Mouse (Mus musculus): Measurements from ENCODE around the gene Pde7b.

Pde7b gene

DNA sequence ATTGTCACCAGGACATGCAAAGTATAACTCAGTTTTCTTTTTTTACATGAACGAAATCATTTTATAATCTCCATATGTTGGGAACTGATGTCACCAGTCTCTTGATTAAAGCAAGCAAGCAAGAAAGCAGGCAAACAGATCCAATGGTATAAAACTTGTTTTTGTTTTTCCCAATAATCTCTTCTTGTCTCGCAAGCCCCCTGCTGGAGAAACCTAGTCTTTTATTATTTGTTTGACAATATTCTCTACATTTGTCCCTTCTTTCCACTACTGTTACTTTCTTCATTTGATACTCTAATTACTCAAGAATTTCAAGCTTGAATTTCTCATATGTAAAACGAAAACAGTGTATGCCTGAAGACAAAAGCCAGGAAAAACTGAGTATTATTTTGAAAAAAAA lies 220.1 kb downstream of the Pde7b start:
- in situ Hi-C loops (cut with MboI; ENCODE audit: unreplicated experiment in 2 of 2), result no loop called here

DNA sequence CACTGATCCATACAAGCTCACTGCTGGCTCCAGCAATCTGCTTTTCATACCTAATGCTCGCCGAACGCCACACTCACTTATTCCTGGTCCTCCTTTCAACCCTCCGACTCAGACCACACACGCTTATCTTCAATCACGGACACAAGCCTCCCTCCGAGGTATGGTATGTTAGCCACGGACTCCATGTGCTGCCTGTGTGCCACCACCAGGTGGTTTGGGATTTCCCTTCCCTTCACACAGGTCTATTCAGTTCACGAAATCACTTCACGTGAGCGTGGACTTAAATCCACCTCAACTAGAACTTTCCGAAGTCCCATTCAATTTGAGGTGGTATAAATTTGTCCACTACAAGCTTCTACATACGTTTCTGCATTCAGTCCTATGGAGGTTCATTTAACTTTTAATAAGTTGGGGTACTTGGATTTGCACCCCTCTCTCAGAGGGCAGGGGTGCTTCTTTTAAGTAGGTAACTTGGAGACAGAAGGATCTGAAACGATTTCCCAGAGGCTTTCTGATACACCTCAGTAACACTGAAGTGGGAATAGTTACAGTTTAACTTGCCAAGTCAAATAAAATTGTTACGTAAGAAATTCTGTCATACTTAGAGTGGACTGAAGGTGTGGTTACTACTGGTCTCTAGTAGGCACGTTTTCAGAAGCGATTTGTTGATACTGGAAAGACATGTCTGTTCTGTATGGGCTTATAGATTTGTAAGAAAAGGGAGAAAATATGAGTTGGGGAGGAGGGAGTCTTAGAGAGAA lies 221.4 kb downstream of the Pde7b start:
- in situ Hi-C loops (cut with MboI; ENCODE audit: unreplicated experiment in 2 of 2), result no loop called here

DNA sequence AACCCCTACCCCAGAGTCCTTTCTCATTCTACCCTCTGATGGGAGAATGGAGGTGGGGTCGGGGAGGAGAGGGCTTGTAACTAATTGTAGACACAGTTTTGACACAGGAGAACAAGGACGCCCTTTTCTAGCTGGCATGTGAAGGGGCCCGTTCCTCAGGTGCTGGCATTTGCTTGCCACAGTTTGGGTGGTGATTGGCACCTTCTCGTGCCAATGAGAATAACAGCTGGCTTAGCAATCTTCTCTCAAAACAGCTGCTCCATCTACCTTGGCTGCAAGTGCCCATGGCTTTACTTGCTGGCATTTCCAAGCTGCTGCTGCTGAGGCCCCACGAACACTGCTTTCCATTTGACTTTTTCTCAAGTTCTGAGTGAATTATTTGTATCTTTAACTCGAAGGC lies 223.7 kb downstream of the Pde7b start:
- in situ Hi-C loops (cut with MboI; ENCODE audit: unreplicated experiment in 2 of 2), result no loop called here

DNA sequence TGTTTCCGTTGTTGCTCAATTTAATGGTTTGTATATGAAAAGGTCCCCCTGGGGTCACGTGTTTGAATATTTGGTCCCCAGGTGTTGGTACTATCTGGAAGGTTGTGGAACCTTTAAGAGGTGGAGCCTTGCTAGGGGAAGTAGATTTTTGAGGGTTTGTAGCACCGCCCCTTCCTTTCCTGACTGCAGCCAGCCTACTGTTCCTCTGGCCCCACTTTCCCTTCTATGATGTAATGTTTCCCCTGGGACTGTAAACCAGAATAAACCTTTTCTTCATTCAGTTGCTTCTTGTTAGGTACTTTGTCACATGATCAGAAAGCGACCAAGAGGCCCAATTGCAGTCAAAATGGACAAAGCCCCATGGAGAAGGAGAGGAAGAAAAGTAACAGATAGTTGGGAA lies 229.8 kb downstream of the Pde7b start:
- in situ Hi-C loops (cut with MboI; ENCODE audit: unreplicated experiment in 2 of 2), result no loop called here

DNA sequence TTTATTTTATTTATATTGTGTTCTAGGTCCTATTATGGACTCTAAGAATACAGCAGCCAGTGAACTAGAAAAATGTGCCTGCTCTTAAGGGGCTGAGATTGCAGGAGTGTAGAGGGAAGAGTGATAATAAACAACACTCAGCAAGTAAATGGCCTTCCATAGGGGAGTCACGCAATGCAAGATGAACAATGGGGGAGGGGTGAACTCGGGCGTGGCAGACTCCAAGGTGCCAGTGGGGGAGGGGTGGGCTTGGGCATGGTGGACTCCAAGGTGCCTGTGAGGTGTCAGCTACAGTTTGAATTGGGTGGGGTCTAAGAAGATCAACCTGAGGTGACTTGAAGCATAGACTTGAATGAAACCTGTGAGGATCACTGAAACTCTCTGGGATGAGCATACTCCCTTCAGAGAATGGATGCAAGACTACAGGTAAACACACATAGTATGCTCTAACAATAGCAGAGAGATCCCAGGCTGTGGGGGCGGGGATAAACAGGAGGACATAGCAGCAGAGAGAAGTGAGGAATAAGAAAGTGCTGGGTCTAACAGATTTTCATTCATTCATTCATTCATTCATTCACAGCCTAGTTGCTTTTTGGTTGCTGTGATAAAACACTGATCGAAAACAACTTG lies 230.9 kb downstream of the Pde7b start:
- in situ Hi-C loops (cut with MboI; ENCODE audit: unreplicated experiment in 2 of 2), result no loop called here

DNA sequence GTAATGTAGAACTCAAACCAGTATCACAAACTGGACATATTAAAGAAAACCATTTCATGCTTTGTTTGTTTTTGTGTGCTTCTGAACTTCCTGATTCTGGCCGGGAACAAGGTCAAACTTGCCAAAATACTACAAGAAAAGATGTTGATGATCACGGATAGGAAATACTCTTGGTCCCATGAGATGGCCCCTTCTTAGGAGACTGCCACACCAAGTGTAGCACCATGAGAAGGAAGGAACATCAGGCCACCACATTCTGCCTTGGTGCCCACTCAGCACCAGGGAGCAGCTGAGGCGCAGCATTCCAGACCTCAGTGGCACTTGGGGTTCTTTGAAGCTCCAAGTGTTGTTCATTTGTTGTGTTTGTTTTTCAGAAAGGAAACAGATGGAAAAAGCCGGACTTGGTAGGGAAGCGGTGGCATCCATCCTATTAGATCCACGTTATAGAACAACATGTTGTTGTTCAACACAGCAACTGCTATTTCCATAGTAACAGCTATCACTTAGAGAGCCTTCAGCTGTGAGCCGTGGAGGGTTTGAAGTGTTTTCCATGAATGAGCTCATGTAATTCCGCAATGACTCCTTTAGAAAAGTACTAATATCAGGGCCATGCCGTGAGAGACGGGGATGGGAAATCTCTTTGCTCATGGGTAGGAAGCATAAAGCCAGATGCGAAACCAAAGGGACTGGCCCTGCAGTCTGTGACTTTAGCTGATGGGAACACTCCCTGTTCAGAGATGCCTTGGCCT lies 232.5 kb downstream of the Pde7b start:
- in situ Hi-C loops (cut with MboI; ENCODE audit: unreplicated experiment in 2 of 2), result no loop called here

DNA sequence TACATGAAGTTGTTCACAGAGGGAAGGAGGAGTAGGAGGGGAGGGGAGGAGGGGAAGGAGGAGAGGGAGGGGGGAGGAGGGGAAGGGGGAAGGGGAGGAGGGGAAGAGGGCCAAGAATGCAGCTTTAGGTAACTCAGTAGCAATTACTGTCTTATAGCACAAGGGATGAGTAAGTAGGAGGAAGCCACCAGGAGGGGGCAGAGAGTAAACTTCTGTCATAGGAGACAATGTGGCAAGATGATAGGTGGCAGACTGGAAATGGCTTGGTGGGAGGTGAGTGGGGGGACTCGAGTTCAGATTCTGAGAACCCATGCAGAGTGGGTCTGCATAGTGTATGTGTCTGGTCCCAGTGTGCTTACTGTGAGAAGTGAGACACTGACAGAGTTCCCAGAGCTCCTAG lies 234.1 kb downstream of the Pde7b start:
- in situ Hi-C loops (cut with MboI; ENCODE audit: unreplicated experiment in 2 of 2), result no loop called here

DNA sequence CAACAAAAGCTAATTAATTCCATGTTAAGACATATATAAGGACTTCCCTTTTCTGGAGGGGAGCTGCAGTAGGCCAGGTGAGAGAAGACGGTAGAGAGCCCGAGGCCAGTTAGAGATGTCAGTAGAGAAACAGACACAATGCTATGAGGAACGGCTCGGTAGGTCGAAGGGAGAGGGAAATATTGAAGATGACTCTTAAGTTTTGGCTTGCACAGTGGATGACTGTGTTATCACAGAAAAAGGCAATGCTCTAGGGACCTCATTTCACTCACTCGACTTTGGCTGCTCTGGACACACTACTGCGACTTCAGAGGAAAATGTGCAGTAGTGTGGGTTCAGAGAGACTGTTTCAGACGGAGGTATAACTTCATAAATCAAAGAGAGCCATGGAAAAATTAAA lies 234.6 kb downstream of the Pde7b start:
- in situ Hi-C loops (cut with MboI; ENCODE audit: unreplicated experiment in 2 of 2), result no loop called here

DNA sequence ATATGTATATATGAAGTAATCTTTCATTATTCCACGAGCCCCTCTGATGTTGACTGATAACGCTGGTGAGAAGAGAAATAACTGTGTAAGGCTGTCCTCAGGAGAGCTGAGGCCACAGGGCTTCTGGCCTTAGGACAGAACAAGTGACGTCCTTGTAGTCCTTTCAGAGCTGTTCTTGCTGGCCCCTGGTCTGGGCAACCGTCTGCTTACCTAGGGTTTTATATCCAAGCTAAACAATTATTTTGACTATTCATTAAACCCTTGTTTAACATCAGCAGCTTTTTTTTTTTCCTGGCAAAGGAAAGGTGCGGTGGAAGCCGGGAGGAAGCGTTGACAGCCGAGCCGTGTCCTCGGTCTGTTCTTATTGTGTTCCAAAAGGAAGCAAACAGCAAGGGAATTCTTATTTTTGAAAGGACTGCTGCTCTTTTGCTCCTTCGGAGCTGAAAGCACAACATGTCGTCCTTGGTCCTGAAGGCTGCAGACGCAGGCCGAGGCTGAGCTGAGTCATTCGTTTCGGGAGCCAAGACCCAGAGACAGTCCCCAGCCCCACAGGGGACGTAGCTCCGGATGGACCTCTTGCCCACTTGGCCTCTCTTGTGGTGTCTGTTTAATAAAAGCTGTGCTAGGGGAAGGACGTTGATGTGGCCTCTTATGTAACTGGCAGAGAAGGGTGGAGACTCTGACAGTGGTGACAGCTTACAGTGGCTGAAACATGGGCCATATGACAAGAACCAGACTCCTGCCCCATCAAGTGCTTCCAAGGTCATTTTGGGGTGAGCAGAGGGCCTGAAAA lies 238.2 kb downstream of the Pde7b start:
- in situ Hi-C loops (cut with MboI; ENCODE audit: unreplicated experiment in 2 of 2), result no loop called here

DNA sequence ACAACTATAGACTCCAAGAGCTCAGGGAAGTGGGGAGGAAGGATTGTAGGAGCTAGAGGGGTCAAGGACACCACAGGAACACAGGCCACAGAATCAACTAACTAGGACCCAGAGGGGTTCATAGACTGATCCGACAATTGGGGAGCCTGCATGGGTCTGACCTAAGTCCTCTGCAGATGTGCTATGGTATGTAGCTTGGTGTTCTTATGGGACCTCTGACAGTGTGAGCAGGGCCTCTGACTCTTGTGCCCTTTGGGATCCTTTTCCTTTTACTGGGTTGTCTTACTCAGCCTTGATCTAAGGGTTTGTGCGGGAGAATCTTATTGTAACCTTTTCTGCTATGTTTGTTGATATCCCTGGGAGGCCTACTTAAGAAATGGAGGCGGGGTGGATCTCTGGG lies 239.1 kb downstream of the Pde7b start:
- in situ Hi-C loops (cut with MboI; ENCODE audit: unreplicated experiment in 2 of 2), result no loop called here

DNA sequence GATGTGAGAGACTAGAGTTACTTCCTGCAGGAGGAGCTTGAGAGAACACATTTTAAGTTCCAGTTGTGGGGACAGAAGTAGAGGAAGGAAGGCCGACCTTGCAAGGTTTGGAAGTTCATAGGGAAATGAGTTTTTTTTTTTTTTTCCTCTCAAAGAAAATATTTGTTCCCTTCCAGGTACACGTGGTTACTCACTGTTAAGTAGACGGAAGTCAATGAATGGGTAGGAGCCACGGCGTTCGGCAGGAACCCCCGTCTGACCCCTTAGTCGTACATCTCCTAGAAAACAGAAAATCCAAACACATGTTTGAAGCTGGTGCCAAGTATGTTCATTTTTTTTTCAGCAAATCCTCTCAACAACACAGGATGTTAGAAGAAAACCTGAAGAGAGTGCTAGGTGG lies 245.4 kb downstream of the Pde7b start:
- in situ Hi-C loops (cut with MboI; ENCODE audit: unreplicated experiment in 2 of 2), result no loop called here

DNA sequence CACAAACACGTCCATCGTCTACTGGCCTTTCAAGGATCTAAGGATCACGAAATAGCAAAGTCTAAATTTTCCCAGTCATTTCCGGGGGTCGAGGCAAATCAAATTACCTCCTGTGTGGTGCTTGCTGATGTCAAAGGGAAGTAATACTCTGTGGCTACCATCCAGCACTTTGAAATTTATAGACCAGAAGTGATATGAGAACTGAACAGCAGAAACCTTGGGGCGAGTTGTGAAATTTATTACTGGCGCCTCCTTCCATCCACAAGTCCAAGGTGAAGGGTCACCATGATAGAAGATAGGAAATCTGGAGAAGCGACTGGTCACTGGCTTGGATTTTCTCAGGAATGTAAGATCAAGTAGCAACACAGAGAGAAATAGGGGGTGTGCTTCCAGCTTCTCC lies 246.4 kb downstream of the Pde7b start:
- in situ Hi-C loops (cut with MboI; ENCODE audit: unreplicated experiment in 2 of 2), result no loop called here

DNA sequence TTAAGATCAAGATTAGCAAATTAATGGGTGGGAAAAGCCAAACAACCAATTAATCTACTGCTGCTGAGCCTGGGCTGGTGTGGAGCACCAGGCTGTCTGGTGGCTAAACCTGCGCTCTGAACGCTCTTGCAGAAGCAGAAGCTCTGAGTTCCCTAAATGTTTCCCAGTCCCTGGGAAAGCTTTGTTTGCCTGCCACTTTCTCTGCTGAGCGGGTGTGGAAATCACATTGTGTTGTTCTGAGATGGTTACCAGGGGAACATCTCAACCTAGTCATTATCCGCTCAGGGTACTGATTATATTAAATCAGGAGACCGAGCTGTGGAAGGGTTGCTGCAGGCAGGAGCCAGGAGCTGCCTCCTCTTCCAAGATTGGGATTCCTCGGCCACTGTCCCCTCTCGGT lies 250.0 kb downstream of the Pde7b start:
- in situ Hi-C loops (cut with MboI; ENCODE audit: unreplicated experiment in 2 of 2), result no loop called here

DNA sequence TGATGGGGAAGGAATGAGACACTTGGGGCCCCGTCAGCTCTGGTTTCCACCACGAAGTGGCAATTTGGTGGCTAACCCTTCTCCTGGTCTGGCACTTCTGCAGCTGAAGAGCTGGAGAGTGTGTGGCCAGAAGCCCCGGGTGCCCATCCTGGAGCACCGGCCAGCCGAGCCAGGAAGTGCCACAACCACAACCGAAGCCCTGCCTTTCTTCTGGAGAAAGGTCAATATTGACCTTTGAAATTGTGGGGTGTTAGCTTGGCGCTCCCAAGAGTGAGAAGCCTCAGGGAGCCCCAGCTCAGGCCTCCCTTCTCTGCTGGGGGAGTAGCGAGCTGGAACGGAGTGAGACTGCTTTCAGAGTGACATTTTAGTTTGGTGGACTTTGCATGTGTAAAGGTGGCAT lies 250.8 kb downstream of the Pde7b start:
- in situ Hi-C loops (cut with MboI; ENCODE audit: unreplicated experiment in 2 of 2), result no loop called here

DNA sequence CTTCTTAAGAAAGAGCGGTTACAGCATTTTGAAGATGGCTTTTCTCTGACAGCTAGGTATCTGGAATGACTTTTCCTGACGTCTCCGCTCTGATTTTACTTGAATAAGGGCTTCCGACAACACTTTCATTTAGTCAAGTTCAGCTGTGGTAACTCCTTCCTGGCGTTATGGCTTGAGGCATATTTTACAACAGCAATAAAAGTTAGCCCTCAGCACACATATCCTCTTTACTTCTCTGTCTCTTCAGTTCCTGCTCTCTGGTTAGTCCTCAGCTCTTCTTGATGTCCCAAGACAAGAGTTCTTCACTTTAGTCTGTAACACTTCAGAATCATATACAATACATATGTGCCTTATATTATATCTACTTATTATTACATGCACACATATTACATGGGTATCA lies 251.4 kb downstream of the Pde7b start:
- in situ Hi-C loops (cut with MboI; ENCODE audit: unreplicated experiment in 2 of 2), result no loop called here

DNA sequence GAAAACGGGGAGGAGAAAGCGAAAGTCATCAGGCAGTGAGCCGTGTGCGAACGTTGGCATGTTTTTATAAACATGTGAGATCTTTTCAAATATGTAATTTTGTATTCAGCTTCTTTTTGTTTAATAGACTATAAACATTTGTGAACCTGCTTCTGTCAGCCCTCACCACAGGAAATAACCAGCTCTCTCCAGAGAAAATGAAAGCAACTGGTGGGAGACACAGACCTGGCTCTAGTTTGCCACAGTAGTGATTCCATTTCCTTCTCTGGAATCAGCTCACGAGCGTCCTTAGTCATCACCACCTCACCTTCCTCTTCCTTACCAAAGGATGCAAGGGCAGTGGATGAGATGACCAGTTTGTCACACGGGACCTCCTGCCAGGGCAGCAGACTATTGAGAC lies 252.9 kb downstream of the Pde7b start:
- in situ Hi-C loops (cut with MboI; ENCODE audit: unreplicated experiment in 2 of 2), result no loop called here

DNA sequence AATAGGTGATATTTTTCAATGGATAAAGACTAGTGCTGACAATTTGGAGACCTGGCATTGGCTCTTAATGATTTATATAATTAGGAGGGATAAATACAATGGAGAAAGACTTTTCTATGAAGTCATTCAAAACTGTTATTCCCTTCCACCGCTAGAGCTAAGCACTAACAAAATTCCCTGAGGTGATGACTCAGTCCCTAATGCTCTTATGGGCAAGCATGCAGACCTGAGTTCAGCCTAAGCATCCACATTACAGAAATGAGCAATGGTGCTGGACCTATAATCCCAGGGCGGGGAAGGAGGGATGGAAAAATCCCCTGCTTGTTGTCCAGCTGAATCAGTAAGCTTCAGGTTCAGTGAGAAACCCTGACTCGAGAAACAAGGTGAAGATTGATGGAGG lies 260.2 kb downstream of the Pde7b start:
- in situ Hi-C loops (cut with MboI; ENCODE audit: unreplicated experiment in 2 of 2), result no loop called here

DNA sequence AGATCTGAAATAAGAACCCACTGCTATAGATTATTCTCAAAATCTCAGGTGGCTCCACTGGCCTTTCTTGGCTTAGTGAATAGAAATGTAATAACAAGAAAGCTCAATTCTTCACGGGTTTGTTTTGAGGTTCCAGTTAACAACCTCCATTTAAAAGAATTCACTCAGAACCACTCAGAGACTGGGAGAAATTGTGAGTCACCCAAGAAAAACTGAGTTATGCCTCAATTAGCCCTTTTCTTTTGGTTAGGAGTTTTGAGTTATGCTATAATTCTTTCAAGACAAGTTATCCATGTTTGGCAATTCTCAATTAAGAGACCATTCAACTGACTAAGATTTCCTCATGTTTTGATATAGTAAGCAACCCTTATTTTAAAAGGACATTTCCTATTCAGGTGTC lies 260.9 kb downstream of the Pde7b start:
- in situ Hi-C loops (cut with MboI; ENCODE audit: unreplicated experiment in 2 of 2), result no loop called here

DNA sequence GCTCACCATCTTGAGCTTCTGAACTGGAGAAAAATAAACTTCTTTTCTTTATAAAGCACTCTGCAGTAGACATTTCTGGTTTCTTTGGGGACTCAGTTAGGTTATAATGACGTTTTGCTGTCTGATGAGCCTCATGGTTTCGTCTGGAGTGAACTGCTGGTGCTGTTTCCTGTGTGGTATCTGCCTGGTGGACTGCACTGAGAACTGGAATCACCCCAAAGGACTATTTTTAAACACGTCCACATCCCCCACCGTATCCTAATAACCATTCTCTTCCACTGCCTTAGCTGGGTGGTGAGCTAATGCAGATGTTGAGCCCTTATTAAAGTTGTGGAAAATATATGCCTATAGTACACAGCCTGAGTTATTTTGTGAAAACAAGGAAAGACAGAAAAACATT lies 262.3 kb downstream of the Pde7b start:
- in situ Hi-C loops (cut with MboI; ENCODE audit: unreplicated experiment in 2 of 2), result no loop called here

DNA sequence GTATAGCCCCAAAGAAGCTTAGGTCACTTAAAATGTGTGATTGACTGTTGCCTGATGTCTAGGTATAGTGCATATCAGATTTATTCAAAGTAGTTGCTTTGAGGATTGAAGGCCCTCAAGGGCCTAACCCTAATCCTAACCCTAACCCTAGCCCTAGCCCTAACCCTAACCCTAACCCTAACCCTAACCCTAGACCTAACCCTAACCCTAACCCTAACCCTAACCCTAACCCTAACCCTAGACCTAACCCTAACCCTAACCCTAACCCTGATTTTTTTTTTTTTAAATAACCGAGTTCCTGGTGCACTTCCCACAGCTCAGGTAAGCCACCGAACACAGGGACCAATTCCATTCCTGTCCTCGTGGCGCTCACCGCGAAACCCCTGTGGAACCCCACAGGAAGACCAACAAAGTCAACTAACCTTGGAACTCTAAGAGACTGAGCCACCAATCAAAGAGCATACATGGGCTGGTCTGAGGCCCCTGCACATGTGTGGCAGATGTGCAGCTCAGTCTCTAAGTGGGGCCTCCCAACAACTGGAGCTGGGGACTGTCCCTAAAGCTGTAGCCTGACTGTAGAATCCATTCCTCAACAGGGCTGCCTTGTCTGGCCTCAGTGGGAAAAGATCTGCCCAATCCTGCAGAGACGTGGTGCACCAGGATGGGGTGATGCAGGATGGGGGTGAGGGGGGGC lies 265.1 kb downstream of the Pde7b start:
- in situ Hi-C loops (cut with MboI; ENCODE audit: unreplicated experiment in 2 of 2), result no loop called here

DNA sequence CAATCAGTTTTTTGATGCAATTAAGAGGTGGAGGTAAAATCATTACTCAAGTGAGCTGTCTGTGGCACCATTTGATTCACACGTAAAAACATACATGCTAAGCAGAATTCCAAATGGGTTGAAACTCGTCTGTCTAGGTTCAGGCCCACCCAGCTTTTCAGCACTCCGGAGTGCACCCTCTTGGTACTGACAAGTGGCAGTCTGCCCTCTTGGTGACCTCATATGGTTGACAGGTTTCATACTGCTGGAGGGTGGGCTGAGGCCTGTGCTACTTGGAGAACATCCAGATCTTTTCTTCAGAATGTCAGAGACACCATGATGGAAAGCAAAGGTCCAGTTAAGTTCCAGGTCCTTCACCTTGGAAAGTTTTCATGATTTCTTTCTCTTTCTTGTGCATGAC lies 265.7 kb downstream of the Pde7b start:
- in situ Hi-C loops (cut with MboI; ENCODE audit: unreplicated experiment in 2 of 2), result no loop called here
